Mouse (Mus musculus) G1E (cell line): Measurements from ENCODE around the gene Tax1bp3. TPM values are rescaled to one million over a fixed set of nuclear protein-coding genes. Genes with fewer than 3 reads are reported as not detected.
A peak's percentile ranks its signal among the peaks of the same experiment; 100 is the strongest.

Source experiments
- ATAC-seq: 2 replicates; pipeline ENCODE4 v1.8.0; 2016; ENCODE audit warnings: mild to moderate bottlenecking; ENCODE audit not compliant: insufficient number of reproducible peaks, poor library complexity, low FRiP score, severe bottlenecking; ENCODE audit errors: extremely low read depth
- DNase-seq: peaks from one replicate; pipeline ENCODE4 v3.0.0; 2012; ENCODE audit warnings: low spot score
- H3K27me3 ChIP-seq: 2 replicates; pipeline ENCODE4 v1.6.1; 2012; ENCODE audit warnings: mild to moderate bottlenecking, low read length, inconsistent platforms; ENCODE audit not compliant: insufficient read depth
- H3K36me3 ChIP-seq: replicated peaks from 2 replicates; pipeline ENCODE3; 2012; ENCODE audit warnings: mild to moderate bottlenecking, inconsistent platforms
- H3K4me1 ChIP-seq: 2 replicates; pipeline ENCODE4 v1.6.1; 2012; ENCODE audit warnings: low read depth, low read length, inconsistent platforms, mixed read lengths; ENCODE audit not compliant: insufficient read depth
- H3K4me3 ChIP-seq: 2 replicates; pipeline ENCODE4 v1.5.1; 2012; ENCODE audit warnings: low read depth, mild to moderate bottlenecking, inconsistent platforms, low read length, moderate library complexity, mixed read lengths
- H3K9me3 ChIP-seq: replicated peaks from 2 replicates; pipeline ENCODE4 v1.6.1; 2012; ENCODE audit warnings: inconsistent platforms
- CTCF ChIP-seq: IDR thresholded peaks from 2 replicates; pipeline ENCODE4 v1.5.1; 2012; ENCODE audit warnings: low read depth, low read length, inconsistent platforms, mixed read lengths
- GATA1 ChIP-seq: IDR thresholded peaks from 2 replicates; pipeline ENCODE4 v1.6.1; 2012; ENCODE audit warnings: borderline replicate concordance, low read length, inconsistent platforms, mixed read lengths
- GATA2 ChIP-seq: IDR thresholded peaks from 2 replicates; pipeline ENCODE4 v1.6.1; 2012; ENCODE audit warnings: low read depth, low read length, inconsistent platforms, borderline replicate concordance
- POLR2AphosphoS5 ChIP-seq: IDR thresholded peaks from 2 replicates; pipeline ENCODE4 v1.6.1; 2012; ENCODE audit warnings: low read depth, low read length, inconsistent platforms; ENCODE audit not compliant: insufficient replicate concordance
- TAL1 ChIP-seq: conservative IDR thresholded peaks from 2 replicates; pipeline ENCODE4 v1.6.1; 2012; ENCODE audit warnings: low read depth, low read length, inconsistent platforms, mixed read lengths
- polyA plus RNA-seq: library from polyadenylated mRNA; stranded (reverse); fragments of >175 nt; gene quantifications from 2 replicates; pipeline ENCODE4 v1.2.3, GENCODE M21; 2012
- total RNA-seq, 2 experiments: library from RNA; stranded (forward) in 1 of 2; stranded (reverse) in 1 of 2; fragments of 200-1000 nt in 1 of 2; fragments of >200 nt in 1 of 2; fragmentation: Nextera tagmentation in 1 of 2; gene quantifications; 2 replicates each; pipeline ENCODE4 v1.2.3; 2014 to 2017

Tax1bp3 gene
- 7.4 and 9.2 TPM in 2 replicates for total RNA-seq (2014; fragmentation: Nextera tagmentation)
- 17.8 and 21.1 TPM in 2 replicates for total RNA-seq (2017)
- polyA plus RNA-seq, result 4.1 and 9.0 TPM in 2 replicates

DNA sequence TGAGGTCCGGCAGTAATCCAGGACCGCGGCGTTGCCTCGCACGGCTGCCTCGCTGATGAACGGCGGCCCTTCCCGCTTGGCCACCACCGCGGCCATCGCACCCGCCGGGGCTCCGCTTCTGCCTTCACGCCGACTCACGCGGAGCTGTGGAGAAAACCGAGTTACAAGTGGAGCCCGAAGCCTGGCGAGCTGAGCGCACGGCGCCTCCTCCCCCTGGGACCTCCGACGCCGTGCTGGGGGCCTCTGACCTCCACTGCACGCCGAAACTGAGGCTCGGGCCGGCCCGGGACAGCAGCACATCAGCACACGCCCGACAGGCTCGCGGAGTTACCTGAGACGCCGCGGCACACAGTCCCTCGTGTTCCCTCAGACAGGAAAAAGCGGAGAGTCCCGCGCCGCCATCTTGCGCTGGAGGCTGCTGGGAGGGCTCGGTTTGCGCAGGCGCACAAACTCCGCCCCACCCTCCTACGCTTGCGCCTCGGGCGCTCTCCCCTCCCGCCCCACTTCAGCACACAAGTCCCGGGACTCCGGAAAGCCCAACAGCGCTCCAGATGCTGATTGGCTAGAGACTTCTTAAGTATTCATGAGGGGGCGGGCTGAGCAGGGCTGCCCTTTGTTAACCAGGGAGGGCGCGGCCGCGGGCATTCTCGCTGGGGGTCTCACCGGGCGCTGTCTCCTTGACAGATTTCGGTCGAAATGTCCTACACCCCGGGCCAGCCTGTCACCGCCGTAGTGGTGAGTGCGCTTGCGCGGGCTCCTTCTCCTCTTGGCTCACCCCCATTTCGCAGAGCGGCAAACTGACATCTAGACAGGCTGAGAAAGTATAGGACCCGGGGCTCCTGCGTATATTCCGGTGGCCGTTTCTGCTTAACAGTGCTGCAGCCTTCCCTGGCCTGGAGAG, at the start of gene Tax1bp3, which contains the start of gene Emc6:
Gene Tax1bp3 (plus strand): TSS at position 476 of the 901 bp plus-strand sequence.
Gene Emc6 (minus strand): TSS at position 430 of the 901 bp plus-strand sequence.
- Histone ChIP-seq H3K27me3 (0 out of 2 replicates have a peak, but pooled peaks cover 2% of the 10 kb centered on the region), H3K36me3 (peaks cover 43% of the 10 kb centered on the region), H3K4me1 (peaks cover 48% of the 10 kb centered on the region), H3K4me3 (peak within 1 kb of the TSS; percentile 98), H3K9me3 (no peaks in the 10 kb centered on the region)
- ATAC-seq (peak; percentile 98), DNase-seq (peak; percentile 99)
- TF ChIP-seq GATA2 (no peak), GATA1 (no peak), TAL1 (no peak), CTCF (no peak), POLR2AphosphoS5 (no peak)

DNA sequence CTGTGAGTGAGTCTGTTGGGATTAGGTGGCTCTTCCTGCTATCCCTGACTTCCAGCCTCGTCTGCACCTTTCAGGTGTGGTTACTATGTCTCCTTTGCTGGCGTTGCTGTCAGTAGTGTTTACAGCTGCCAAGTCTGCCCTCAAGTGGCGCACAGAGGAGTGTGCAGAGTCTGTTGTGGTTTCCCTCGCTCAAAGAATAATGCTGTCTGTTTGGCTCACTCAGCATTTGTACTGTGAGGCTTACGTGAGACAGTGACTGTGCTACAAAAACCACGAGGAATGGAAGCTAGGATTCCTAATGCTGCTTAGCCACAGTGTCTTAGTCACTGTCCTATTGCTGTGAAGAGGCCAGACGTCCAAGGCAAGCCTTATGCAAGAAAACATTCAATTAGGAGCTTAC, 45.9 kb upstream of the Tax1bp3 start:
- ATAC-seq (no peak; the same call in 1 of the 2 replicates), DNase-seq (peak; percentile 27)
- H3K9me3 ChIP-seq, result no peaks in the 10 kb centered on the region
- TF ChIP-seq GATA1 (no peak), TAL1 (no peak), CTCF (no peak), GATA2 (no peak), POLR2AphosphoS5 (no peak)
- H3K4me3 ChIP-seq, result no peak overlapping the region
- no peaks in the 10 kb centered on the region for H3K27me3 ChIP-seq
- H3K36me3 ChIP-seq, result peaks cover 87% of the 10 kb centered on the region
- peaks cover 51% of the 10 kb centered on the region for H3K4me1 ChIP-seq

DNA sequence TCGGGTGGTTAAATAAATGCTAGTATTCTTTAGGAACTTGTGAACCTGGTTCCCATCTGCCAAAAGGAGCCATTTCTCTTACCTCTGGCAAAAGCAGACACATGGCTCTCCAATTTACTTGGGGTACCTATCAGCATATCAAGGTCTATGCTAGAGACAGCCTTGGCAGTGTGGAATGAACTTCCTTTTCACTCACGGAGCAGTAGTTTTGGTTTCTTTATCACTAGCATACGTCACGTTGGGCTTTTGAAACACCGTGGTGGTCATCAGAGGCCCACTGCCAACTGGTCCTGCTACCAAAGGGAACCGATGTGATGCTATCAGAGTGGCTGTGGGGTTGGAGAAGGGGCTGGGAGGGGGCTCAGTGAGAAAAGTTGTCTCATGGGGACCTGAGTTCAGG, 43.9 kb upstream of the Tax1bp3 start:
- H3K4me3 ChIP-seq, result no peak overlapping the region
- TF ChIP-seq GATA2 (no peak), GATA1 (no peak), POLR2AphosphoS5 (no peak), CTCF (no peak), TAL1 (no peak)
- H3K27me3 ChIP-seq, result no peaks in the 10 kb centered on the region
- ATAC-seq (no peak), DNase-seq (no peak)
- peaks cover 74% of the 10 kb centered on the region for H3K36me3 ChIP-seq
- no peaks in the 10 kb centered on the region for H3K9me3 ChIP-seq
- H3K4me1 ChIP-seq, result peaks cover 65% of the 10 kb centered on the region

DNA sequence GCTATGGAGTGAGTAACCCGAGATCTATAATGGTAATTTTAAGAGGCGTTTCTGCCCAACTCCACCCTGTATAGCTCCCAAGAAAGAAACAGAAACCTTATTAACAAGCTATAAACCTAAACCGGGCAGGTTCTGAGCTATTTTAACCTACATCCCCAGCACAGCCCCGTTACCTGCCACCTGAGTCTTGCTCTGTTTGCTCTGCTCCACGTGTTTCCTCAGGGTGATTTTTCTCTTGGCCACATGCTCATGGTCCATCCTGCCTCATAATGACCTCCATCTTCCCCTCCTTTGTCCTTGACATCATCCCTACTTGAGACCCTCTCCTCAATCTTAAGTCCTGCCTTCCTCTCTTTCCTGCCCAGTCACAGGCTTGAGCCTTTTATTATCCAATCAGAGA, 42.7 kb upstream of the Tax1bp3 start:
- no peak for DNase-seq
- H3K4me3 ChIP-seq, result peak overlapping the region; percentile 25; the same call in 1 of the 2 replicates
- no peak for ATAC-seq
- no peaks in the 10 kb centered on the region for H3K9me3 ChIP-seq
- no peaks in the 10 kb centered on the region for H3K27me3 ChIP-seq
- no peak for TF ChIP-seq CTCF
- TF ChIP-seq POLR2AphosphoS5, result no peak
- no peak for TF ChIP-seq GATA2
- no peak for TF ChIP-seq GATA1
- TF ChIP-seq TAL1, result no peak
- peaks cover 69% of the 10 kb centered on the region for H3K4me1 ChIP-seq
- H3K36me3 ChIP-seq, result peaks cover 64% of the 10 kb centered on the region

DNA sequence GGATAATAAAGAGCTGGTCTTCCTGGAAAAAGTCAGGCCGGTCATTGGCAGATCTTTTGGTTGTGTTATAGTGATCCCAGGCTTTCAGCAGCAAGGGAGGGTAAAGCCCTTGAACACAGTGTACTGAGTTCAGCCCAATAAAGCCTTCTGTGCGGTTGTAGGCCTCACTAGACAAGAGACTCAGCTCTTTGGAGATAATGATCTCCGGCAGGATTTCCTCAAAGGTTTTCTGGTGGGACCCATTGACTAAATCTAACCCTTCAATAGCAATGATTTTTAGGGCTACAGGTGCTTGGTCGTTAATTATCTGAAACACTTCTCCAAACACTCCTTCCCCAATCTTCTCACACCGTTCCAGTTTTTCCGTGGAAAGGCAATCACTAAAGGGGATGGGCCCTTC, 40.3 kb upstream of the Tax1bp3 start:
- no peak for TF ChIP-seq TAL1
- 0 out of 2 replicates have a peak, but pooled peaks have one; percentile 40 for TF ChIP-seq GATA2
- TF ChIP-seq POLR2AphosphoS5, result no peak
- TF ChIP-seq GATA1, result no peak
- H3K4me3 ChIP-seq, result peak overlapping the region; percentile 98
- no peaks in the 10 kb centered on the region for H3K9me3 ChIP-seq
- peaks cover 51% of the 10 kb centered on the region for H3K4me1 ChIP-seq
- DNase-seq (no peak), ATAC-seq (no peak)
- H3K27me3 ChIP-seq, result no peaks in the 10 kb centered on the region; the same call in 1 of the 2 replicates
- H3K36me3 ChIP-seq, result peaks cover 41% of the 10 kb centered on the region

DNA sequence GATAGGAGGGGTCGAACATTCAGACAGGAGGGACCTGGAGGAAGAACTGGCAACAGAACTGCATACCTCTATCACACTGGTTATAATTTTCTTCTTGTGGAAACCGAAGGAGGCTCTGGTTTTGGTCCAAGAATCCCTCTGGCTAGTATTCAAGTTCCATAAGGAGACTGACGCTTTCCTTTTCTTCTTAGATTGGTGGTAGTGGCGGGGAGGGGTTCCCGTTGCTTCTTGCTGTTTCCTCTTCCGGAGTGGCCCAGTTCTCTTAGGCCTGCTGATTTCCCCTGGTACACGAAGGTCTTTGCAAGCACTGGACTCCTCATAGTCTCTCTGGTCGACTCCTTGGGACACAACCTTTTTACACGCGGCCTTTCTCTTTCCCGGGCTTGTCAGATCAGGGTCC, 39.8 kb upstream of the Tax1bp3 start:
- Histone ChIP-seq H3K27me3 (peaks cover 2% of the 10 kb centered on the region; the same call in 1 of the 2 replicates), H3K9me3 (no peaks in the 10 kb centered on the region), H3K36me3 (peaks cover 37% of the 10 kb centered on the region), H3K4me3 (peak overlapping the region; percentile 98), H3K4me1 (peaks cover 49% of the 10 kb centered on the region)
- ATAC-seq (no peak), DNase-seq (peak; percentile 34)
- TF ChIP-seq GATA2 (no peak), CTCF (no peak), GATA1 (no peak), POLR2AphosphoS5 (no peak), TAL1 (no peak)
